Mouse (Mus musculus): Measurements from ENCODE around the gene Prkra. TPM values are rescaled to one million over a fixed set of nuclear protein-coding genes. Genes with fewer than 3 reads are reported as not detected.

The Prkra gene
- polyA plus RNA-seq, 2 experiments: 6.5 TPM

- H3K27ac ChIP-seq: no peak overlapping the region
- peaks cover 0 to 4% of the 10 kb centered on the region in 2 experiments; a peak in 1 of 4 replicates for H3K4me1 ChIP-seq (replicated peaks; ENCODE audit: control insufficient read depth in 2 of 2, insufficient read depth in 2 of 2, low read length in 1 of 2)
- H3K9ac ChIP-seq (replicated peaks): no peak overlapping the region
- H3K27me3 ChIP-seq (ENCODE audit: control insufficient read depth, insufficient read depth, low read length): no peaks in the 10 kb centered on the region
- no peak for ATAC-seq (ENCODE audit: insufficient read depth)
- no peak for DNase-seq (ENCODE audit: low read depth in 3 of 3, low spot score in 3 of 3)
- H3K4me2 ChIP-seq (ENCODE audit: low read depth): no peak overlapping the region
- no peak overlapping the region for H3K4me3 ChIP-seq (ENCODE audit: insufficient read depth in 1 of 2, low read depth in 2 of 2, low read length in 2 of 2)
- TF ChIP-seq EP300 (IDR thresholded peaks at IDR 0.05; ENCODE audit: low read depth) (no peak), CTCF (IDR thresholded peaks at IDR 0.05; ENCODE audit: low read depth) (no peak)
- no peaks in the 10 kb centered on the region for H3K9me3 ChIP-seq (ENCODE audit: control insufficient read depth, low read length)
- WGBS (ENCODE audit: insufficient replicate concordance): 52% methylated on average over 3 of the region's 3 CpGs
- H3K36me3 ChIP-seq (replicated peaks; ENCODE audit: control insufficient read depth, insufficient read depth, low read depth): peaks cover 15% of the 10 kb centered on the region
These were observed 39.8 kb upstream of the Prkra start for GRCm38 (mm10) chr2:76687608-76688007.

GRCm38 (mm10) chr2:76686986-76687385 is 39.2 kb upstream of the Prkra start:
- ATAC-seq (ENCODE audit: insufficient read depth) (no peak), DNase-seq (ENCODE audit: low read depth in 3 of 3, low spot score in 3 of 3) (no peak)
- Histone ChIP-seq H3K27ac (no peak overlapping the region), H3K9me3 (ENCODE audit: control insufficient read depth, low read length) (no peaks in the 10 kb centered on the region), H3K4me1 (replicated peaks; ENCODE audit: control insufficient read depth in 2 of 2, insufficient read depth in 2 of 2, low read length in 1 of 2) (peaks cover 0 to 4% of the 10 kb centered on the region in 2 experiments; a peak in 1 of 4 replicates), H3K4me2 (ENCODE audit: low read depth) (no peak overlapping the region), H3K36me3 (replicated peaks; ENCODE audit: control insufficient read depth, insufficient read depth, low read depth) (peaks cover 15% of the 10 kb centered on the region), H3K9ac (replicated peaks) (no peak overlapping the region), H3K4me3 (ENCODE audit: insufficient read depth in 1 of 2, low read depth in 2 of 2, low read length in 2 of 2) (no peak overlapping the region), H3K27me3 (ENCODE audit: control insufficient read depth, insufficient read depth, low read length) (no peaks in the 10 kb centered on the region)
- WGBS (ENCODE audit: insufficient replicate concordance): 80% methylated on average over 3 of the region's 3 CpGs
- no peak for TF ChIP-seq CTCF (IDR thresholded peaks at IDR 0.05; ENCODE audit: low read depth)
- no peak for TF ChIP-seq EP300 (IDR thresholded peaks at IDR 0.05; ENCODE audit: low read depth)

- Histone ChIP-seq H3K27ac (no peak overlapping the region), H3K27me3 (ENCODE audit: control insufficient read depth, insufficient read depth, low read length) (no peaks in the 10 kb centered on the region), H3K9me3 (ENCODE audit: control insufficient read depth, low read length) (no peaks in the 10 kb centered on the region), H3K4me2 (ENCODE audit: low read depth) (no peak overlapping the region), H3K4me3 (ENCODE audit: insufficient read depth in 1 of 2, low read depth in 2 of 2, low read length in 2 of 2) (no peak overlapping the region), H3K36me3 (replicated peaks; ENCODE audit: control insufficient read depth, insufficient read depth, low read depth) (peaks cover 12% of the 10 kb centered on the region), H3K4me1 (replicated peaks; ENCODE audit: control insufficient read depth in 2 of 2, insufficient read depth in 2 of 2, low read length in 1 of 2) (no peaks in the 10 kb centered on the region), H3K9ac (replicated peaks) (no peak overlapping the region)
- ATAC-seq (ENCODE audit: insufficient read depth) (no peak), DNase-seq (ENCODE audit: low read depth in 3 of 3, low spot score in 3 of 3) (no peak)
- WGBS (ENCODE audit: insufficient replicate concordance): 81% methylated on average over 8 of the region's 8 CpGs
- TF ChIP-seq CTCF (IDR thresholded peaks at IDR 0.05; ENCODE audit: low read depth): no peak
- TF ChIP-seq EP300 (IDR thresholded peaks at IDR 0.05; ENCODE audit: low read depth): no peak
These were observed 34.5 kb upstream of the Prkra start for GRCm38 (mm10) chr2:76682301-76682700.

DNA sequence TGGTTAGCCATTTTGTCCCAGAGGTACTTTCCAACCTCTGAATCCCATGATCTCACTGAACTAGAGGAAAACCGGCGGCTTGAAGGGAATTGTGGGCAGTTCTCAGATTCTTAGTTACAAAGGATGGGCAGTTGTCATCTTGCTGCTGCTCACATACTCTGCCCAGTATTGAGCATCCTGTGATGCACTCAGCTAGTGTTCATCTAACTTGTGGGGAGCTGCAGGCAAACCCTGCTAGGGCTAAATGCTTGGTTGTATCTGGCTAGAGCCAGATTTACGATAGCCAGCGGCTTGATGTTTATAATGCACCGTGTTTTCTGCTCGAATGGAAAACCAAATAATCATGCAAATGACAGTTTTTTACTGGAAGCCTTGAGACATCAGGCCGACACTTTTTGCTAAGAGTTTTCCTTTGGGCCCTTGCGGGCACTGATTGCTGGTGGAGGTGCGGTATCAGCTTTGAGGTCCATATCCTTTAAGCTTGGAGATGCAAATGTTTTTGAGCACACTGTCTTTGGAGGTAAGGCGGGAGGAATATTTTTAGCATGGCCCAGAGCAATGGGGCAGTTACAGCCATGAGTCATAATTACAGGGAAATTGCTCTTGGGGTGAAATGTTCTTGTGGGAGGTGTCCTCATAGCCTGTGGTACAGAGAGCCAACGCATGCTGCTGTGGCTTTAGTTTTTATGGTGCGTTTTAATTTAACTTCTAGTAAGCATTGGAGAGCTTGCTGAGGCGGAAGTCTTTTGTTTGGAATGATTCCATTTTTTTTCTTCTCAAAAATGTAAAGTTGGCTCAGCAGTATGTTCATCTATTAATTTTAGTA is 28.8 kb upstream of the Prkra start:
- TF ChIP-seq EP300 (IDR thresholded peaks at IDR 0.05; ENCODE audit: low read depth) (no peak), CTCF (IDR thresholded peaks at IDR 0.05; ENCODE audit: low read depth) (no peak)
- DNase-seq (ENCODE audit: low read depth in 3 of 3, low spot score in 3 of 3) (no peak), ATAC-seq (ENCODE audit: insufficient read depth) (no peak)
- Histone ChIP-seq H3K4me3 (ENCODE audit: insufficient read depth in 1 of 2, low read depth in 2 of 2, low read length in 2 of 2) (peak overlapping the region in 1 of 2 experiments; percentile 87; a peak in 3 of 4 replicates), H3K36me3 (replicated peaks; ENCODE audit: control insufficient read depth, insufficient read depth, low read depth) (peaks cover 4% of the 10 kb centered on the region; the same call in 1 of the 2 replicates), H3K4me1 (replicated peaks; ENCODE audit: control insufficient read depth in 2 of 2, insufficient read depth in 2 of 2, low read length in 1 of 2) (peaks cover 10 to 16% of the 10 kb centered on the region in 2 experiments), H3K27me3 (ENCODE audit: control insufficient read depth, insufficient read depth, low read length) (no peaks in the 10 kb centered on the region), H3K27ac (no peak overlapping the region), H3K9me3 (ENCODE audit: control insufficient read depth, low read length) (no peaks in the 10 kb centered on the region), H3K4me2 (ENCODE audit: low read depth) (peak overlapping the region; percentile 80), H3K9ac (replicated peaks) (no peak overlapping the region; the same call in 1 of the 2 replicates)
- WGBS (ENCODE audit: insufficient replicate concordance): 63% methylated on average over 13 of the region's 13 CpGs

DNA sequence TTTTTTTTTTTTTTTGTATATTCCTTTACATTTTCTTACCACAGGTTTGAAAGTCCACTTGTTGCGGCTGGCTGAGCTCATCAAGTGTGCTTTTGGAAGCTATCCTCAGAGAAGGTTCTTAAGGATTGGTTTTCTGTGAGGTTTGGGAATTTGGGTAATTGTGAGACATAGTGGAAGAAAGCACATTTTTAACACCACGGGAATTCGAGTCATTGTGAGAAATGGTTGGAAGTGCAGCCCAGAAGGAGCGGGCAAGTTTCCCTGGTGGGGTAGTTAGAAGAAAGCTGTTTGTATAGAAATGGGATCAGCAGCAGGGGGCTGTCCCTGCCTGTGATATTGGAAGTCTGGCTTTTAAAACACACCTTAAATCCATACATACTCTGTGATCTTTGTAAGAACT is 28.1 kb upstream of the Prkra start:
- Histone ChIP-seq H3K36me3 (replicated peaks; ENCODE audit: control insufficient read depth, insufficient read depth, low read depth) (peaks cover 4% of the 10 kb centered on the region; the same call in 1 of the 2 replicates), H3K27me3 (ENCODE audit: control insufficient read depth, insufficient read depth, low read length) (no peaks in the 10 kb centered on the region), H3K4me2 (ENCODE audit: low read depth) (peak overlapping the region; percentile 80), H3K9me3 (ENCODE audit: control insufficient read depth, low read length) (no peaks in the 10 kb centered on the region), H3K9ac (replicated peaks) (no peak overlapping the region; the same call in none of the 2 replicates), H3K4me3 (ENCODE audit: insufficient read depth in 1 of 2, low read depth in 2 of 2, low read length in 2 of 2) (peak overlapping the region; percentile 21 to 87; a peak in 3 of 4 replicates), H3K4me1 (replicated peaks; ENCODE audit: control insufficient read depth in 2 of 2, insufficient read depth in 2 of 2, low read length in 1 of 2) (peaks cover 10 to 17% of the 10 kb centered on the region in 2 experiments), H3K27ac (no peak overlapping the region)
- TF ChIP-seq EP300 (IDR thresholded peaks at IDR 0.05; ENCODE audit: low read depth): no peak
- no peak for DNase-seq (ENCODE audit: low read depth in 3 of 3, low spot score in 3 of 3)
- ATAC-seq (ENCODE audit: insufficient read depth): no peak
- 17% methylated on average over 4 of the region's 4 CpGs for WGBS (ENCODE audit: insufficient replicate concordance)
